Mouse (Mus musculus) CH12.LX (cell line): ENCODE results near the gene Tmeff1. TPM values are rescaled to one million over a fixed set of nuclear protein-coding genes. Genes with fewer than 3 reads are reported as not detected.

Experiments used
- DNase-seq: peaks from one replicate; pipeline ENCODE4 v3.0.0-alpha.2; 2013; ENCODE audit errors: extremely low read depth
- H3K27ac ChIP-seq: 2 replicates; pipeline ENCODE4 v1.5.1; 2012; ENCODE audit warnings: low read depth, mild to moderate bottlenecking, control low read depth, moderate library complexity; ENCODE audit not compliant: insufficient read depth
- H3K27me3 ChIP-seq: replicated peaks from 2 replicates; pipeline ENCODE3; 2012; ENCODE audit warnings: inconsistent platforms
- H3K36me3 ChIP-seq, 2 experiments: replicated peaks in 1 of 2; 2 replicates each; pipeline versions ENCODE3 to v1.6.1; 2012; ENCODE audit warnings: inconsistent platforms in 1 of 2, low read length in 1 of 2, mild to moderate bottlenecking in 1 of 2, mixed read lengths in 1 of 2, moderate library complexity in 1 of 2; ENCODE audit not compliant: control insufficient read depth in 1 of 2, insufficient read depth in 1 of 2
- H3K4me1 ChIP-seq, 2 experiments: 2 replicates each; pipeline ENCODE4 v1.6.1; 2012; ENCODE audit warnings: inconsistent platforms in 1 of 2, moderate library complexity in 1 of 2; ENCODE audit not compliant: insufficient read depth in 2 of 2, control insufficient read depth in 1 of 2
- H3K4me2 ChIP-seq: 2 replicates; pipeline ENCODE4 v1.6.1; 2012; ENCODE audit warnings: low read depth, mild to moderate bottlenecking, control low read depth; ENCODE audit not compliant: poor library complexity, insufficient read depth, severe bottlenecking
- H3K4me3 ChIP-seq, 3 experiments: fragments of 150-350 bp in 1 of 3; sonication (generic) in 1 of 3; replicated peaks in 1 of 3; 2 replicates each; pipeline versions ENCODE3 to v1.5.1; 2011 to 2012; ENCODE audit warnings: low read depth in 2 of 3, low read length in 2 of 3, mild to moderate bottlenecking in 2 of 3, moderate library complexity in 2 of 3, control low read depth in 1 of 3, improper control_type of control experiment in 1 of 3, inconsistent platforms in 1 of 3, mixed read lengths in 1 of 3; ENCODE audit not compliant: poor library complexity in 1 of 3
- H3K79me2 ChIP-seq: replicated peaks from 2 replicates; pipeline ENCODE4 v1.6.1; 2012; ENCODE audit warnings: mild to moderate bottlenecking, moderate library complexity; ENCODE audit not compliant: control insufficient read depth, poor library complexity, insufficient read depth, severe bottlenecking; ENCODE audit errors: extremely low read depth
- H3K9ac ChIP-seq: 2 replicates; pipeline ENCODE4 v1.6.1; 2012; ENCODE audit warnings: low read depth, mild to moderate bottlenecking, control low read depth, moderate library complexity; ENCODE audit not compliant: insufficient read depth
- H3K9me3 ChIP-seq: replicated peaks from 2 replicates; pipeline ENCODE3; 2012; ENCODE audit warnings: low read length, inconsistent platforms, mixed read lengths
- BHLHE40 ChIP-seq: IDR thresholded peaks from 2 replicates; pipeline ENCODE4 v1.6.1; 2011; ENCODE audit warnings: mild to moderate bottlenecking, low read depth, low read length, improper control_type of control experiment
- CTCF ChIP-seq, 2 experiments: IDR thresholded peaks in 1 of 2; conservative IDR thresholded peaks in 1 of 2; 2 replicates each; pipeline ENCODE4 v1.5.1; 2011 to 2012; ENCODE audit warnings: low read depth in 2 of 2, low read length in 2 of 2, improper control_type of control experiment in 1 of 2, inconsistent platforms in 1 of 2, mild to moderate bottlenecking in 1 of 2, moderate library complexity in 1 of 2
- ELF1 ChIP-seq: IDR thresholded peaks from 2 replicates; pipeline ENCODE4 v1.6.1; 2014; ENCODE audit warnings: low read depth, mild to moderate bottlenecking, inconsistent platforms, low read length, improper control_type of control experiment
- EP300 ChIP-seq: IDR thresholded peaks from 2 replicates; pipeline ENCODE4 v1.6.1; 2011; ENCODE audit warnings: low read length, improper control_type of control experiment
- ETS1 ChIP-seq: conservative IDR thresholded peaks from 2 replicates; pipeline ENCODE4 v1.6.1; 2012; ENCODE audit warnings: low read depth, mild to moderate bottlenecking, inconsistent platforms, low read length, improper control_type of control experiment, moderate library complexity
- GABPA ChIP-seq: IDR thresholded peaks from 2 replicates; pipeline ENCODE4 v1.6.1; 2012; ENCODE audit warnings: low read depth, low read length, improper control_type of control experiment, inconsistent platforms; ENCODE audit not compliant: insufficient replicate concordance
- HCFC1 ChIP-seq: IDR thresholded peaks from 2 replicates; pipeline ENCODE4 v1.6.1; 2012; ENCODE audit warnings: low read depth, mild to moderate bottlenecking, inconsistent platforms, low read length, improper control_type of control experiment
- JUN ChIP-seq: IDR thresholded peaks from 2 replicates; pipeline ENCODE4 v1.6.1; 2011; ENCODE audit warnings: low read depth, mild to moderate bottlenecking, low read length, improper control_type of control experiment, moderate library complexity; ENCODE audit not compliant: insufficient read depth
- MAFK ChIP-seq: IDR thresholded peaks from 2 replicates; pipeline ENCODE4 v1.6.1; 2011; ENCODE audit warnings: low read length, improper control_type of control experiment; ENCODE audit not compliant: insufficient replicate concordance
- MAX ChIP-seq: IDR thresholded peaks from 2 replicates; pipeline ENCODE4 v1.6.1; 2011; ENCODE audit warnings: low read length, improper control_type of control experiment
- MAZ ChIP-seq: IDR thresholded peaks from 2 replicates; pipeline ENCODE4 v1.6.1; 2012; ENCODE audit warnings: low read depth, mild to moderate bottlenecking, inconsistent platforms, low read length, improper control_type of control experiment, moderate library complexity
- MXI1 ChIP-seq: IDR thresholded peaks from 2 replicates; pipeline ENCODE4 v1.6.1; 2011; ENCODE audit warnings: mild to moderate bottlenecking, low read depth, low read length, improper control_type of control experiment
- MYC ChIP-seq: IDR thresholded peaks from 2 replicates; pipeline ENCODE4 v1.6.1; 2011; ENCODE audit warnings: low read depth, mild to moderate bottlenecking, improper control_type of control experiment, low read length
- NELFE ChIP-seq: IDR thresholded peaks from 2 replicates; pipeline ENCODE4 v1.6.1; 2011; ENCODE audit warnings: low read depth, low read length, improper control_type of control experiment
- NRF1 ChIP-seq: IDR thresholded peaks from 2 replicates; pipeline ENCODE4 v1.6.1; 2014; ENCODE audit warnings: low read depth, mild to moderate bottlenecking, inconsistent platforms, low read length, improper control_type of control experiment, moderate library complexity
- PAX5 ChIP-seq: IDR thresholded peaks from 2 replicates; pipeline ENCODE4 v1.6.1; 2012; ENCODE audit warnings: low read length, inconsistent platforms, mixed read lengths
- POLR2A ChIP-seq: IDR thresholded peaks from 2 replicates; pipeline ENCODE4 v1.6.1; 2011; ENCODE audit warnings: low read depth, mild to moderate bottlenecking, improper control_type of control experiment, low read length
- RAD21 ChIP-seq: IDR thresholded peaks from 2 replicates; pipeline ENCODE4 v1.6.1; 2011; ENCODE audit warnings: low read depth, mild to moderate bottlenecking, low read length, improper control_type of control experiment, moderate library complexity
- SIN3A ChIP-seq: IDR thresholded peaks from 2 replicates; pipeline ENCODE4 v1.6.1; 2012; ENCODE audit warnings: low read length, improper control_type of control experiment, inconsistent platforms
- SMC3 ChIP-seq: IDR thresholded peaks from 2 replicates; pipeline ENCODE4 v1.6.1; 2011; ENCODE audit warnings: low read depth, low read length, improper control_type of control experiment
- TBP ChIP-seq: conservative IDR thresholded peaks from 2 replicates; pipeline ENCODE4 v1.6.1; 2011; ENCODE audit warnings: low read depth, low read length, improper control_type of control experiment
- TCF12 ChIP-seq: IDR thresholded peaks from 2 replicates; pipeline ENCODE4 v1.6.1; 2014; ENCODE audit warnings: low read depth, mild to moderate bottlenecking, inconsistent platforms, low read length, improper control_type of control experiment
- UBTF ChIP-seq: IDR thresholded peaks from 2 replicates; pipeline ENCODE4 v1.6.1; 2012; ENCODE audit warnings: low read depth, mild to moderate bottlenecking, inconsistent platforms, low read length, improper control_type of control experiment, moderate library complexity
- USF1 ChIP-seq: IDR thresholded peaks from 2 replicates; pipeline ENCODE4 v1.6.1; 2014; ENCODE audit warnings: low read depth, mild to moderate bottlenecking, inconsistent platforms, low read length, improper control_type of control experiment
- ZKSCAN1 ChIP-seq: IDR thresholded peaks from 2 replicates; pipeline ENCODE4 v1.6.1; 2012; ENCODE audit warnings: low read depth, inconsistent platforms, low read length, improper control_type of control experiment, borderline replicate concordance
- ZMIZ1 ChIP-seq: IDR thresholded peaks from 2 replicates; pipeline ENCODE4 v1.6.1; 2012; ENCODE audit warnings: low read depth, mild to moderate bottlenecking, inconsistent platforms, low read length, improper control_type of control experiment
- ZNF384 ChIP-seq: IDR thresholded peaks from 2 replicates; pipeline ENCODE4 v1.6.1; 2012; ENCODE audit warnings: low read depth, low read length, improper control_type of control experiment, inconsistent platforms
- dilution Hi-C: fragments of 300-500 bp; cut with MboI; formaldehyde crosslinking; loops from 2 replicates; pipeline ENCODE4 v1.14.3; 2020; ENCODE audit warnings: low sequenced_read_pairs; ENCODE audit not compliant: extremely low pct_unique_long_range_greater_than_20kb, extremely low pct_ligation_motif_present
- in situ Hi-C: fragments of 300-500 bp; cut with MboI; formaldehyde crosslinking; loops from 3 replicates; pipeline ENCODE4 v1.14.3; 2019; ENCODE audit warnings: low sequenced_read_pairs, low pct_ligation_motif_present, low pct_unique_long_range_greater_than_20kb, mixed read lengths
- polyA plus RNA-seq: library from polyadenylated mRNA; unstranded; fragments of >175 nt; gene quantifications from 2 replicates; pipeline ENCODE4 v1.2.1, GENCODE M21; 2012; ENCODE audit warnings: low read depth; ENCODE audit not compliant: insufficient read length
- total RNA-seq, 2 experiments: library from RNA; depleted of rRNA; stranded (reverse); fragments of 300-350 nt in 1 of 2; fragments of >200 nt in 1 of 2; gene quantifications; 2 replicates each; pipeline ENCODE4 v1.2.3; 2012 to 2014

Tmeff1 gene
- total and polyA plus RNA-seq, 3 experiments = 23.3 to 32.4 (median 29.6) TPM

GRCm38 (mm10) chr4:48585241-48586098 is 496 bp downstream of the Tmeff1 start:
- peak overlapping the region; percentile 44 for H3K27ac ChIP-seq
- 0 out of 2 replicates have a peak, but pooled peaks have one; percentile 7 for TF ChIP-seq ZMIZ1
- peak; percentile 58; the same call in 1 of the 2 replicates for TF ChIP-seq MYC
- no peak for TF ChIP-seq HCFC1
- peak; percentile 47; the same call in 1 of the 2 replicates for TF ChIP-seq MAX
- peak; percentile 57 for TF ChIP-seq MXI1
- TF ChIP-seq SIN3A = peak; percentile 28; the same call in 1 of the 2 replicates
- 0 out of 2 replicates have a peak, but pooled peaks have one; percentile 22 for TF ChIP-seq MAZ
- peak; percentile 93 for TF ChIP-seq UBTF
- TF ChIP-seq CTCF (conservative IDR thresholded peaks at IDR 0.05 in 1 of 2, IDR thresholded peaks at IDR 0.05 in 1 of 2; ENCODE audit: low read depth in 2 of 2, low read length in 2 of 2) = no peak
- peak; percentile 49 for TF ChIP-seq POLR2A
- TF ChIP-seq, all 38 proteins: peak for 8
- H3K36me3 ChIP-seq = no peaks in the 10 kb centered on the region
- peak; percentile 15 for DNase-seq
- H3K4me3 ChIP-seq = peak overlapping the region; percentile 71 to 80 (median 72)
- peak overlapping the region; percentile 77 for H3K4me2 ChIP-seq
- no peaks in the 10 kb centered on the region; the same call in 1 of the 2 replicates for H3K79me2 ChIP-seq
- dilution Hi-C loops (no loop called here), in situ Hi-C loops (no loop called here)
- no peaks in the 10 kb centered on the region for H3K27me3 ChIP-seq
- H3K9me3 ChIP-seq = peaks cover 6% of the 10 kb centered on the region
- H3K9ac ChIP-seq = peak overlapping the region; percentile 63
- peaks cover 2 to 30% of the 10 kb centered on the region in 2 experiments; a peak in 2 of 4 replicates for H3K4me1 ChIP-seq

- Histone ChIP-seq H3K4me2 (peak overlapping the region; percentile 77), H3K4me1 (peaks cover 4 to 36% of the 10 kb centered on the region in 2 experiments; a peak in 3 of 4 replicates), H3K27ac (peak overlapping the region; percentile 44), H3K9me3 (peaks cover 6% of the 10 kb centered on the region), H3K9ac (peak overlapping the region; percentile 63), H3K27me3 (no peaks in the 10 kb centered on the region), H3K36me3 (no peaks in the 10 kb centered on the region), H3K79me2 (no peaks in the 10 kb centered on the region; the same call in 1 of the 2 replicates), H3K4me3 (peak overlapping the region; percentile 71 to 80 (median 72))
- in situ Hi-C loops = no loop called here
- peak; percentile 53 for DNase-seq
- dilution Hi-C loops = no loop called here
- TF ChIP-seq RAD21 (no peak; the same call in none of the 2 replicates), SMC3 (no peak), CTCF (conservative IDR thresholded peaks at IDR 0.05 in 1 of 2, IDR thresholded peaks at IDR 0.05 in 1 of 2; ENCODE audit: low read depth in 2 of 2, low read length in 2 of 2) (peak in 1 of 2 experiments; percentile 48; a peak in 2 of 4 replicates), NELFE (no peak), ZNF384 (no peak), UBTF (no peak), TBP (no peak; the same call in 1 of the 2 replicates), MAFK (no peak), USF1 (no peak), GABPA (no peak), NRF1 (no peak), PAX5 (no peak), ELF1 (peak; percentile 94), ZMIZ1 (no peak), ZKSCAN1 (no peak), ETS1 (peak; percentile 35; the same call in 1 of the 2 replicates), JUN (no peak), MXI1 (no peak), POLR2A (0 out of 2 replicates have a peak, but pooled peaks have one; percentile 15), MAX (no peak), EP300 (no peak), TCF12 (0 out of 2 replicates have a peak, but pooled peaks have one; percentile 33), BHLHE40 (peak; percentile 44)
Measured at GRCm38 (mm10) chr4:48586099-48586821, 1.3 kb downstream of the Tmeff1 start.
